Mouse (Mus musculus) cerebellum, postnatal 25 days (tissue): ENCODE data around the gene Pip4k2a.
A peak's percentile ranks its signal among the peaks of the same experiment; 100 is the strongest.
"Not testable (repeated sequence)": the region's sequence is repeated elsewhere in the genome, so short reads cannot be mapped to it uniquely, and the experiment has no call there.

ENCODE experiments used
- DNase-seq, 2 experiments: peaks; one replicate each; pipeline ENCODE4 v3.0.0; 2021; ENCODE audit warnings: mixed read lengths in 2 of 2

Gene Pip4k2a

GRCm38 (mm10) chr2:18998054-18998478 is at the start of gene Pip4k2a, which contains the start of gene 4930426L09Rik:
Pip4k2a (minus strand) TSS chr2:18998126.
4930426L09Rik (plus strand) TSS chr2:18998343.
- peak; percentile 94 to 96 for DNase-seq

- no peak for DNase-seq
Observed at GRCm38 (mm10) chr2:19037907-19038570, 40.1 kb upstream of the Pip4k2a start.

GRCm38 (mm10) chr2:19037430-19037829 is 39.5 kb upstream of the Pip4k2a start:
- no peak for DNase-seq

- no peak for DNase-seq
Observed at GRCm38 (mm10) chr2:19024807-19025206, 26.9 kb upstream of the Pip4k2a start.

- no peak for DNase-seq
Observed at GRCm38 (mm10) chr2:19018034-19018433, 20.1 kb upstream of the Pip4k2a start.

GRCm38 (mm10) chr2:19016839-19017238 is 18.9 kb upstream of the Pip4k2a start:
- DNase-seq: no peak

GRCm38 (mm10) chr2:19016348-19016747 is 18.4 kb upstream of the Pip4k2a start:
- DNase-seq: no peak

- DNase-seq: no peak
Observed at GRCm38 (mm10) chr2:19011443-19011842, 13.5 kb upstream of the Pip4k2a start.

GRCm38 (mm10) chr2:19010541-19010940 is 12.6 kb upstream of the Pip4k2a start:
- not testable (repeated sequence) for DNase-seq

GRCm38 (mm10) chr2:19007580-19007979 is 9.7 kb upstream of the Pip4k2a start:
- no peak for DNase-seq

GRCm38 (mm10) chr2:19006124-19006523 is 8.2 kb upstream of the Pip4k2a start:
- DNase-seq: no peak

GRCm38 (mm10) chr2:19004801-19005200 is 6.9 kb upstream of the Pip4k2a start:
- DNase-seq: no peak

- no peak for DNase-seq
Observed at GRCm38 (mm10) chr2:18999395-18999794, 1.5 kb upstream of the Pip4k2a start.

- DNase-seq: peak in 1 of 2 experiments; percentile 68
Observed at GRCm38 (mm10) chr2:18997387-18997971, 447 bp downstream of the Pip4k2a start.

GRCm38 (mm10) chr2:18996451-18997211 is 1.3 kb downstream of the Pip4k2a start:
- DNase-seq: peak; percentile 33 to 38

GRCm38 (mm10) chr2:18992512-18993510 is 5.1 kb downstream of the Pip4k2a start:
- no peak for DNase-seq

- no peak for DNase-seq
Observed at GRCm38 (mm10) chr2:18988885-18989284, 9.0 kb downstream of the Pip4k2a start.

- no peak for DNase-seq
Observed at GRCm38 (mm10) chr2:18985506-18985905, 12.4 kb downstream of the Pip4k2a start.

- no peak for DNase-seq
Observed at GRCm38 (mm10) chr2:18984095-18984847, 13.7 kb downstream of the Pip4k2a start.

- no peak for DNase-seq
Observed at GRCm38 (mm10) chr2:18983546-18983945, 14.4 kb downstream of the Pip4k2a start.

- no peak for DNase-seq
Observed at GRCm38 (mm10) chr2:18982581-18982980, 15.3 kb downstream of the Pip4k2a start.

- no peak for DNase-seq
Observed at GRCm38 (mm10) chr2:18979675-18980074, 18.3 kb downstream of the Pip4k2a start.
